Mouse (Mus musculus) heart, embryonic 14.5 days (tissue): Measurements from ENCODE around the gene P2ry2. TPM values are rescaled to one million over a fixed set of nuclear protein-coding genes. Genes with fewer than 3 reads are reported as not detected.
A peak's percentile ranks its signal among the peaks of the same experiment; 100 is the strongest.

Experiments
- ATAC-seq: fragments of 200-750 bp; cut with Nextera tagmentation; 2 replicates; pipeline ENCODE4 v1.8.0; 2017; ENCODE audit warnings: low read depth, moderate TSS enrichment; ENCODE audit not compliant: insufficient number of reproducible peaks, insufficient read depth, low FRiP score
- H3K27ac ChIP-seq, 2 experiments: fragments of 200-500 bp in 1 of 2; fragments of 300-500 bp in 1 of 2; sonication (generic) in 1 of 2; replicated peaks in 1 of 2; 2 replicates each; pipeline ENCODE4 v1.5.1; 2012 to 2014; ENCODE audit warnings: low read depth in 2 of 2, low read length in 2 of 2, control low read depth in 1 of 2, mild to moderate bottlenecking in 1 of 2, mixed read lengths in 1 of 2; ENCODE audit not compliant: control insufficient read depth in 1 of 2, insufficient read depth in 1 of 2
- H3K27me3 ChIP-seq: fragments of 300-500 bp; sonication (generic); 2 replicates; pipeline ENCODE4 v1.6.1; 2014; ENCODE audit warnings: mild to moderate bottlenecking, low read length, control low read depth; ENCODE audit not compliant: control insufficient read depth, insufficient read depth
- H3K36me3 ChIP-seq: fragments of 300-500 bp; sonication (generic); 2 replicates; pipeline ENCODE4 v1.6.1; 2014; ENCODE audit warnings: mild to moderate bottlenecking, control low read depth, low read length, mixed read lengths; ENCODE audit not compliant: control insufficient read depth, insufficient read depth
- H3K4me1 ChIP-seq, 2 experiments: fragments of 200-500 bp in 1 of 2; fragments of 300-500 bp in 1 of 2; sonication (generic) in 1 of 2; 2 replicates each; pipeline ENCODE4 v1.6.1; 2012 to 2014; ENCODE audit warnings: low read length in 2 of 2, control low read depth in 1 of 2, mixed read lengths in 1 of 2; ENCODE audit not compliant: control insufficient read depth in 2 of 2, insufficient read depth in 2 of 2
- H3K4me2 ChIP-seq: fragments of 300-500 bp; sonication (generic); 2 replicates; pipeline ENCODE4 v1.6.1; 2014; ENCODE audit warnings: mild to moderate bottlenecking, low read length
- H3K4me3 ChIP-seq, 2 experiments: fragments of 200-500 bp in 1 of 2; fragments of 300-500 bp in 1 of 2; sonication (generic) in 1 of 2; 2 replicates each; pipeline ENCODE4 v1.5.1; 2012 to 2014; ENCODE audit warnings: low read length in 2 of 2, mild to moderate bottlenecking in 2 of 2, control low read depth in 1 of 2, low read depth in 1 of 2, moderate library complexity in 1 of 2; ENCODE audit not compliant: control insufficient read depth in 1 of 2, insufficient read depth in 1 of 2
- H3K9ac ChIP-seq: fragments of 300-500 bp; sonication (generic); 2 replicates; pipeline ENCODE4 v1.6.1; 2014; ENCODE audit warnings: mild to moderate bottlenecking, low read length
- H3K9me3 ChIP-seq: fragments of 300-500 bp; sonication (generic); 2 replicates; pipeline ENCODE4 v1.6.1; 2016; ENCODE audit warnings: low read length, control low read depth; ENCODE audit not compliant: control insufficient read depth
- WGBS: fragments of 180-500 bp; shearing (Covaris S2); extraction: QIAGEN DNeasy Blood & Tissue Kit; methylation state at CpG from one replicate; pipeline ENCODE4 v1.1.7; 2014; 5-methylcytosine and 5-hydroxymethylcytosine counted together
- polyA plus RNA-seq: library from polyadenylated mRNA; unstranded; fragments of >200 nt; fragmentation: Nextera tagmentation; extraction: Ambion mirVana; gene quantifications from 2 replicates; pipeline ENCODE4 v1.2.1, GENCODE M21; 2014

P2ry2 gene
- 1.8 and 2.5 TPM in 2 replicates for polyA plus RNA-seq

DNA sequence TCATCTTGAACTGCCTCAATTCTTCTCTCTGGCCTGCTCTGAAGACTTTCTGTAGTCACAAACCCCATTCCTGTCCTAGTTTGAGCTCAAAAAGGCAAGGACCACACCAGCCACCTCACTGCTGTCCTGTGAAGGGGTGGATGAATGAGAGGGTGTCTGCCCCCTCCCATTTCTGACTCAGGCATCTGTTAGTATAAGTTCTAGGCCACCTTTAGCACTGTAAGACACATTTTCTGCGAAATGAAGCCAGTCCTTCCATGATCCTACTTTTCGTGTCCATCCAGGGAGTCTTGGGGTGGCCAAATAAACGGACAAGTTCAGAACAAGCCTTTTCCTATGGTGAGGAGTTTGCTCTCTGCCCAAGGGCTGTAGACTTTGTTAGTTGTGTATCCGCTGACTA lies at the start of gene P2ry2:
TSS of gene P2ry2 (minus strand) at position 326 of the 400 bp plus-strand sequence.
- WGBS = 71% methylated on average over 4 of the region's 4 CpGs
- H3K36me3 ChIP-seq = no peaks in the 10 kb centered on the region
- H3K27ac ChIP-seq = no peak within 1 kb of the TSS
- no peak for ATAC-seq
- peak within 1 kb of the TSS; percentile 71 for H3K9ac ChIP-seq
- H3K4me2 ChIP-seq = peak within 1 kb of the TSS; percentile 96
- H3K9me3 ChIP-seq = no peaks in the 10 kb centered on the region
- peaks cover 51% of the 10 kb centered on the region for H3K27me3 ChIP-seq
- peaks cover 5 to 9% of the 10 kb centered on the region in 2 experiments; a peak in 3 of 4 replicates for H3K4me1 ChIP-seq
- H3K4me3 ChIP-seq = peak within 1 kb of the TSS; percentile 57 to 60

DNA sequence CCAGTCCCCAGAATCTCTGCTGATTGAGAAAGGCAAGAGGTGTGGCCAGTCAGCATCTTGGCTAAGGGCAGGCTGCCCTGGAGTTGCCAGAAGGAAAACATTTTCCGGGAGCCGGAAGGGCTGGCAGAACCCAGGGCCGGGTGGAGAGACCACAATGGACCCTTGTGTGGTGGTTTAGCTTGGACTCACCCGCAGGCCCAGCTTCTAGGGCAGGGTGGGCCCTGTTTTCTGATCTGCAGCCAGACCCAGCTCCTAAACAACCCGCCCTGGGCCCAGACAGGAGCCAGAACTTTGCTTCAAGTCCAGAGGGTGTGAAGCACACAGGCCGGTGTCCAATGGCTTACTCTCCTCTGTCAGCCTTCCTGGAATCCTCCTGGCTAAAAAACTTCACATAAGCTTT lies 49.6 kb upstream of the P2ry2 start:
- peaks cover 0 to 3% of the 10 kb centered on the region in 2 experiments; a peak in 1 of 4 replicates for H3K4me1 ChIP-seq
- no peaks in the 10 kb centered on the region for H3K36me3 ChIP-seq
- no peak overlapping the region for H3K4me3 ChIP-seq
- no peak for ATAC-seq
- H3K9me3 ChIP-seq = no peaks in the 10 kb centered on the region
- no peaks in the 10 kb centered on the region for H3K27me3 ChIP-seq
- H3K27ac ChIP-seq = no peak overlapping the region
- H3K9ac ChIP-seq = no peak overlapping the region
- H3K4me2 ChIP-seq = no peak overlapping the region
- WGBS = 86% methylated on average over 6 of the region's 6 CpGs

GRCm38 (mm10) chr7:101061381-101061780 lies 48.7 kb upstream of the P2ry2 start:
- H3K4me2 ChIP-seq = peak overlapping the region; percentile 56
- no peaks in the 10 kb centered on the region for H3K9me3 ChIP-seq

GRCm38 (mm10) chr7:101060476-101060875 lies 47.8 kb upstream of the P2ry2 start:
- H3K27ac ChIP-seq = no peak overlapping the region
- no peak overlapping the region for H3K4me2 ChIP-seq
- ATAC-seq = no peak
- no peaks in the 10 kb centered on the region for H3K36me3 ChIP-seq
- no peak overlapping the region for H3K9ac ChIP-seq
- H3K27me3 ChIP-seq = no peaks in the 10 kb centered on the region
- peaks cover 0 to 3% of the 10 kb centered on the region in 2 experiments; a peak in 1 of 4 replicates for H3K4me1 ChIP-seq
- H3K4me3 ChIP-seq = no peak overlapping the region
- no peaks in the 10 kb centered on the region for H3K9me3 ChIP-seq
- 51% methylated on average over 5 of the region's 5 CpGs for WGBS

More at GRCm38 (mm10) chr7:101061381-101061780, 48.7 kb upstream of the P2ry2 start:
- H3K36me3 ChIP-seq = no peaks in the 10 kb centered on the region
- 4% methylated on average over 17 of the region's 17 CpGs for WGBS
- H3K9ac ChIP-seq = no peak overlapping the region; the same call in 1 of the 2 replicates
- H3K27me3 ChIP-seq = no peaks in the 10 kb centered on the region
- peak overlapping the region in 1 of 2 experiments; percentile 26; a peak in 2 of 4 replicates for H3K4me3 ChIP-seq
- 0 out of 2 replicates have a peak, but pooled peaks have one; percentile 43 for ATAC-seq
- H3K4me1 ChIP-seq = peaks cover 0 to 3% of the 10 kb centered on the region in 2 experiments; a peak in 1 of 4 replicates
- no peak overlapping the region for H3K27ac ChIP-seq

GRCm38 (mm10) chr7:101059188-101059587 lies 46.5 kb upstream of the P2ry2 start:
- Histone ChIP-seq H3K36me3 (no peaks in the 10 kb centered on the region), H3K4me2 (no peak overlapping the region), H3K9ac (no peak overlapping the region), H3K9me3 (no peaks in the 10 kb centered on the region), H3K27me3 (no peaks in the 10 kb centered on the region), H3K27ac (no peak overlapping the region), H3K4me1 (peaks cover 0 to 3% of the 10 kb centered on the region in 2 experiments; a peak in 1 of 4 replicates), H3K4me3 (no peak overlapping the region)
- WGBS = 90% methylated on average over 5 of the region's 5 CpGs
- no peak for ATAC-seq

- H3K4me1 ChIP-seq = peaks cover 0 to 3% of the 10 kb centered on the region in 2 experiments; a peak in 1 of 4 replicates
- H3K9ac ChIP-seq = no peak overlapping the region
- no peak overlapping the region for H3K27ac ChIP-seq
- H3K4me2 ChIP-seq = no peak overlapping the region
- H3K27me3 ChIP-seq = no peaks in the 10 kb centered on the region
- H3K4me3 ChIP-seq = no peak overlapping the region
- no peaks in the 10 kb centered on the region for H3K36me3 ChIP-seq
- WGBS = 66% methylated on average over 4 of the region's 4 CpGs
- ATAC-seq = no peak
- no peaks in the 10 kb centered on the region for H3K9me3 ChIP-seq
These were observed 44.6 kb upstream of the P2ry2 start for GRCm38 (mm10) chr7:101057309-101057708.

DNA sequence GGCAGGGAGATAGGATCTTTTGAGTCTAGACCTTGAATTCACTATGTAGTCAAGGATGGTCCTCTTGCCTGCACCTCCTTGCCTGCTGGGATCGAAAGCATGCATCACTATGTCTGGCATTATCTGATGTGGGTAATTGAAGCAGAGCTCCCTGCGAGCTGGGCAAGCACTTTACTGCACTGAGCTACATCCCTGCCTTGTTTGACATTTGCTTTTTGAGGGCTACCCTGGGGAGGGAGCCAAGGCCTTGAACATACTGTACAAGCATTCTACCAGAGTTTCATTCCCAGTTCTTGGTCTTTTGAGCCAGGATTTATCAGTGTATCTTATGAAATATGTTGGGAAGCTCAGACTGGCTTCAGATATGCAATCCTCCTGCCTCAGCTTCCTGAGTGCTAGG lies 40.5 kb upstream of the P2ry2 start:
- no peaks in the 10 kb centered on the region for H3K9me3 ChIP-seq
- no peaks in the 10 kb centered on the region for H3K36me3 ChIP-seq
- H3K27ac ChIP-seq = no peak overlapping the region
- H3K4me1 ChIP-seq = peaks cover 9 to 14% of the 10 kb centered on the region in 2 experiments; a peak in 3 of 4 replicates
- 36% methylated on average over 2 of the region's 2 CpGs for WGBS
- H3K4me3 ChIP-seq = no peak overlapping the region
- H3K4me2 ChIP-seq = no peak overlapping the region
- no peaks in the 10 kb centered on the region for H3K27me3 ChIP-seq
- no peak overlapping the region for H3K9ac ChIP-seq
- no peak for ATAC-seq
